Mouse (Mus musculus) gastrocnemius, postnatal 4 days (tissue): Measurements from ENCODE around the gene Ptpru. TPM values are rescaled to one million over a fixed set of nuclear protein-coding genes. Genes with fewer than 3 reads are reported as not detected.

Experiments
- DNase-seq, 2 experiments: peaks; one replicate each; pipeline ENCODE4 v3.0.0; 2021 to 2022; ENCODE audit warnings: low spot score in 2 of 2, mixed read lengths in 2 of 2
- long read RNA-seq, 2 experiments: library from polyadenylated mRNA; stranded (forward); transcript quantifications; one replicate each; pipeline ENCODE4 v2.0.0; 2021
- total RNA-seq, 2 experiments: library from RNA; stranded (reverse); gene quantifications; 2 replicates each; pipeline ENCODE4 v1.2.3; 2021

Gene Ptpru
- 1 to 10 TPM; 1.3 to 1.4 TPM for total RNA-seq
- long read RNA-seq, experiment 1: 0 reads
- long read RNA-seq, experiment 2, partial matches to known transcripts: 1 of 2 reads
- long read RNA-seq, experiment 2, other reads (novel, unspliced or antisense): 1 of 2 reads

DNA sequence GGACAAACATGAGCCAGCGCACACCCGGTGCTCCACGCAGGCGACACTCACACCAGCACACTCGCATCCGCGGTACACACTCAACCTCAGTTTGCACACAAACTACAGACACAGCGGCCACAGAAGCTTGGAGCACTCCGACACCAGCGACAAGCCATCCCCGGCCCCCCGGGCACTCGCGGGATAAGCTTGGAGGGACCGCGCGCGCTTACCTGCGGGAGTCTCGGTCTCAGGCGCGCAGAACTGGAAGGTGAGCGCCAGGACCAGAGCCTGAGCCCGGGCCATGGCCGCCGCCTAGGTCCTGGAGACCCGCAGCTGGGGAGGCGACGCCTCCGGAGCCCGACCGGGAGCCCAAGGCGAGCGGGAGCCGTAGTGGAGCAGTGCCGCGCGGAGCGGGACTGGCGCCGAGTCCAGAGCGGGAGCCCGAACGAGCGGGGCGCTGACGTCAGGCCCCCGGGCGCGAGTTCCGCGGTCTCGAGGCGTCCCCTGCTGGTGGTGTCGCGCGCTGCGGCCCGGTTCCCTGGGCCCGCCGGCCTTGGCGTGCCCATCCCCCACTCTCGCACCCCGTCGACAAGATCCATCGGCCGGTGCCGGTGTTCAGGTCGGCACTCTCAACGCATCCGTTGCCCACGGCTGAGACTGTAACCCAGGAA lies at the start of gene Ptpru:
Gene Ptpru, minus strand, starts transcription at position 417 of the 653 bp plus-strand sequence.
- peak; percentile 89 to 93 for DNase-seq

DNA sequence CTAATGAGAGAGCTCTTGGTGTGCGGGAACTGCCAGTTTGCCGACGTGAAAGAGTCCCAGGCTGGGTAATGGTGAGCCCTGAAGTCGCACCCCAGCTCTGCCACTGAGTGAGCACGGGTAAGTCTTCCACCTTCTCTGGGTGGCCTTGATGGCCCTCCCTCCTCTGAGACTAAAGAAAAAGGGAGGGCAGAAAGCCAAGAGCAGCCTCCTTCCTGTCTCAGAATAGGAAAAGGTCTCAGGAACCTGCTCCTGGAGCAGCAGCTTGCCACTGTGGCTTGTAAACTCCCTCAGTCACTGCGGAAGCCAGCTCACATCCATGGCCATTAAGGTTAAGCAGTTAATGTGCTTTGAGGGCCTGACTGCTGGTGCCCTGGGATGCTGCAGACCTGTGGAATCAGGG lies 47.3 kb upstream of the Ptpru start:
- DNase-seq: no peak

DNA sequence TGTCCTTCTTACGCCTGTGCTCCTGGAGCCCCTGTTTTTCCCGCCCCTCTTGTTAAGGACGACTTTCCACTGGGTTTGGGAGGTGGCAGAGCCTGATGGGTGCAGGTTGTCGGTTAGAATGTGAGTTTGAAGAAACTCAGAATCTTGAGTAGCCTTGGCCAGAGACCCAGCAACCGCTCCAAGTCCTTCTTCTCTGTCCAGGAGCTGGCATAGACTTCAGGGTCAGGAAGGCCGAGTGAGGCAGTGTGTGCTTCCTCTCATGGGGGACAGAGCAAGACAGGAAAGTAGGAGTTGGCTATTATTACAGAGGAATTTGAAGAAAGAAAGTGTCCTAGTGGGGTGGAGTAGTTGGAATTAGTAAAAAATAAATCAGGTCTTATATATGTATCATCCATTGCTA lies 45.5 kb upstream of the Ptpru start:
- no peak for DNase-seq

DNA sequence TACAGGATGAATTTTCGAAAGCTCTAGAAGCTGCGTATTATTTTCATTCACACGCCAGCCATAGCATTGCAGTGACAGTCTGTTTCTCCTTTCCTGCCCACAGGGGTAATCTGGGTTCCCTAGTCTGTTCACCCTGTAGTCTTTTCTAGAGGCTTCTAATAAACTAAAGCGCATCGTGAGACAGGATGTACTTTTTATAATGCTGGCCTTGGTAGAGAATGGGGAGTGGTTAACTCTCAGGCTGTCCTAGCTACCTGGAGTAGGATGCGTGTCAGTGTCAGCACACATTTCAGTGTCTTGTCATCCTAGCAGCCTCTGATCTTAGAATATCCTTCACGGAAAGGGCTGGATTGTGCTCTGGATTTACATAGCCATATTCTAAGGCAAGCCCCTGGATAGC lies 43.2 kb upstream of the Ptpru start:
- no peak for DNase-seq

DNA sequence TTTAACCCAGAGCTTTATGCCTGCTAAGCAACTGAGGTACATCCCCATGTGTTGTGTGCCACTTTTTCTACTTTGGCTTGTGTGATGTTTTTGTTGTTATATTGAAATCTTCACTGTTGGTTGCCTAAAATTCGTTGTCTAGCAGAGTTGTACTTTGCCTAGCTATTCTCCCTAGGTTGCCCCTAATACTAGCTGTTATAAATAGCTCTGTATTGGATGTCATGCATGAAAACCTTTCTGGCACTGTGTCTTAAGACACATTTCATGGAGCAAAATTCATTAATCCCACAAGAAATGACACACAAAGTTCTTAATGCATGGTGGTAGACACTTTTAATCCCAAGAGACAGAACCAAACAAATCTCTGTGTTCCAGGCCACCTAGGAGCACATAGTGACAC lies 41.6 kb upstream of the Ptpru start:
- no peak for DNase-seq

DNA sequence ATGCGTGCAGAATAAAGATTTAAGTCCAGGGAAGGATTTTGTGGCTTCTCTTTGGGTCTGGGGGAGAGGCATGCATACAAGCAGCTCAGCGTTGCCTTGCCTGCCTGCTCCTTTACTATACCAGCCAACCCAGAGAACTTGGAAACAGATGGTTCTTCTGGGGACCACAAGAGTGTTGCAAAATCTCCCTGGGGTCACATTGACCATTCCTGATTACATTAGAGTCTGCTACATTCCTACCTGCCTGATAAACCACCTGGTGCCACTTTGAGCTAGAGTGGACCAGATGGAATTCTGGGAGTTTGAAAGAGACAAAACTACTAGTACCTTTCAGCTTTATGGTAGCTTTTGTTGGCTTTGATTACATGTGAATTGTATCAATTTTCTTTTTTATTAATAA lies 38.7 kb upstream of the Ptpru start:
- DNase-seq: no peak

DNA sequence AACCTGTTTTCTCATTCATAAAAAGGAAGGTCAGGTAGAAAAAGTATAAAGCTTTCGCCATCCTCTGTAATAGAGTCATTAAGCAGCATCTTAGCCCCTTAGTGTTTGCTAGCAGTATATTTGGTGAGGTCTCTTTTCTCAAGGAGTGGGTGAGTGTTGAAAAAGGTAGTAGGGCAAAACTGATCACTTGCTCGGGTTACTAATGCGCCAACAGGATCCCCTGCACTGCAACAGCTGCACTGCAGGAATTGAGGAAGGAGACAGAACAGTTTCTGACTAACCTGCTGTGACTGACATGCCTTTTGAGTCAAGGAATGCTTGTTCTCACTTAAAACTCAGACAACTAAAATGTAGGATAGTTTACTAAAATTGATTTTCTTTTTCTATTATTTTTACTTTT lies 37.2 kb upstream of the Ptpru start:
- no peak for DNase-seq

DNA sequence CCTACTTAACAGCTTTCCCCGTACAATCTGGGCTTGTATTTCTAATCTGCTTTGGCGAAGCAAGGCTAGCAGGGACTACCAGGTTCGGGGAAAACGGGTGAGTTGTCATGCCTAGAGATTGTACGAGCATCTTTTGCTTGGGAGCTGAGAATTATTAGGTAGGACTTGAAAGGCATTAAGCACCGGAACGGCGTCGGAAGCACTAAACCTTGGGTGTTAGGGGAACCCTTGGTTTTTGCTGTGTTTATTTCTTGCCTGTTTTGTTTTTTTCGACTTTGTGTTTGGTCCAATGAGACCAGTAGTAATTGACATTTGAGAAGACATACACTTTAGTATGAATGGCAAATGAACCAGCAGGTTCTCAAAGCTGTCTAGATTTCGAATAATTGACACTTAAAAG lies 36.5 kb upstream of the Ptpru start:
- DNase-seq: no peak

DNA sequence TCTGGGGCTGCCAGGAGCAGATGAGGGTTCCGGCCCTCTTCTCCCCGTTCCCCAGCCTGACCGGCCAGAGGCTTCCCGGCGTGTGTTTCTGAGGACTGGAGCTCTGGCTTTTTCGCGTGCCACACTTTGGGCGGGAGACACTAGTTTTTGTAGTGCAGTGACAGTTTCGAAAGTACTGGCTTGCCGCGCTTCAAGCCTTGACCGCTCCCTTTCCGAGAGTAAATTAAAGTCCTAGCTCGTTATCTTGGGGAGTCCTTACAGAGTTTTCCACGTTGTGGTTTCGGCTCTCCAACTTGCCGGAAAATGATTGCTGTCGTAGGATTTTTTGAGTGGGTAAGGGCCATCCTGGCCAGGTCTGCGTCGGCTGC lies 36.1 kb upstream of the Ptpru start:
- no peak for DNase-seq

DNA sequence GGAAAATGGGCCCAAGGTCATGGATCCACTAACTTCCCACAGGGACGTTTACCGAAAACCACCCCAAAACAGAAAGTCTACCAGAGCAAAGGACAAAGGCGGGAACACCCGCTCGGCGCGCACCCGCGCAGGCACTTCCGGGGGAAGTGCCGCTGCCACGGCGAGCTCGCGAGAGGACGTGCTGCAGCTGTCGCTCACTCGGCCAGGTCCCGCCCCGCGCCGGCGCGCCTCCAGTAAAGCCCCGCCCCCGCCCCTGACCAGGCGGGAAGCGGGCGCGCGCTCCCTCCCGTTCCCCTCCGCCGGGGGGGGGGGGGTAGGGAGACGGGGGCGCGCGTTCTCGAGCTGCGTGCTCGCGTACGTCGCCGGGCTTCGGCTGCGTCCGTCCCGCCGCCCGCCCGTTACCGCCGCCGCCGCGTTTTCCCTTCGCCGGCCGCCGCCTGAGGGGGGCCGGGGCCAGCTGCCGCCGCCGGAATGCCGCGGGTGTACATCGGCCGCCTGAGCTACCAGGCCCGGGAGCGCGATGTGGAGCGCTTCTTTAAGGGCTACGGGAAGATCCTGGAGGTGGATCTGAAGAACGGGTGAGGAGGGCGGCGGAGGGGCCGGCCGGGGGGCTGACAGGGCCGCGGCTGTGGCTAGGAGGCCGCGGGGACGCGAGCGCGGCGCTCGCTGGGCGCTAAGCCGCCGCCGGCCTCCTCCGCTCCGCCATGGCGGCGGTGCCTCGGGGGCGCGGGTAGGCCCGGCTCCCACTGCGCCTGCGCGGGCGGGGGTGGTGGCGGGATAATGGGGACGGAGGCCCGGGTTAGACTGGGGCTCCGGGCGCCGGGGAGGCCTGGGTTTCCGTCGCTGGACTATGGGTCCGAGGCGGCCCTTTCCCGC lies 35.4 kb upstream of the Ptpru start, which contains the start of gene Srsf4:
Gene Srsf4, plus strand, starts transcription at position 325 of the 876 bp plus-strand sequence.
- peak; percentile 93 to 95 for DNase-seq

DNA sequence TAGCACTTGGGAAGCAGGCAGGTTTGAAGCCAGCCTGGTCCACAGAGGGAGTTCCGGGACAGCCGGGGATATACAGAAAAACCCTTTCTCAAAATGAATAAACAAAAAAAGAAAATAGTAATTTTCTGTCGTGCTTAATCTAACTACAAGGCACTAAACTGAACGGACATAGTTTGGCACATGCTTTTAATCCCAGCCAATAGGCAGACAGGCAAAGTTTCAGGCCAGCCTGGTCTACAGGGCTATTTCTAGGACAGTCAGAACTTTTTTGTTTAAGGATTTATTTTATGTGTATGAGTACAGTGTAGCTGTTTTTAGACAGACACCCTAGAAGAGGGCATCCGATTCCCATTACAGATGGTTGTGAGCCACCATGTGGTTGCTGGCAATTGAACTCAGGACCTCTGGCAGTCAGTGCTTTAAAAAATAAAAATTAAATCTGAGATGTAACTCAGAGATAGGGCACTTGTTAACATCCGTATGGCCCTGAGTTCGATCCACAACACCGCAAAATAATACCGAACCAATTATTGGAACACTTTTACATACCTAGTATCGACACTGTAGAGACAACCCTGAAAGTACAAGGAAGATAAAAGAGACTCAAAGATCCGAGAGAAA lies 34.7 kb upstream of the Ptpru start:
- no peak for DNase-seq

DNA sequence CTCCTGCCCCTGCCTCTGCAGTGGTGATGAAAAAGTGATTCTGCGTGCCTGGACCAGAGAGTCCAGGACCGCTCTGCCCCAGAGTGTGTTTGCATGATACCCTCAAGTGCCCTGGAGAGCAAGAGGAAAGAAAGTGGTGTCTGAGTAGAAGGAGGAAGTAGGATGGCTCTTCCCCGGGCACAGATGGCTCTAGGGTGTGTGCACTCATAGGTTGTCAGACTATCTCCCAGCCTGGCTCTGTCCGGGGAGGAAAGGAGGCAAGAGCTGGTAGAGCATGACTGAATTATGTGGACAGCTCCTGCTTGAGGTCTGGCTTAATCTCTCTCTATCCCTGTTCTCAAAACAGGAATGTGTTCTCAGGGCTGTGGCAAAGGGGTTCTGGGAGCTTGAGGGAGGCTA lies 23.3 kb upstream of the Ptpru start:
- no peak for DNase-seq

DNA sequence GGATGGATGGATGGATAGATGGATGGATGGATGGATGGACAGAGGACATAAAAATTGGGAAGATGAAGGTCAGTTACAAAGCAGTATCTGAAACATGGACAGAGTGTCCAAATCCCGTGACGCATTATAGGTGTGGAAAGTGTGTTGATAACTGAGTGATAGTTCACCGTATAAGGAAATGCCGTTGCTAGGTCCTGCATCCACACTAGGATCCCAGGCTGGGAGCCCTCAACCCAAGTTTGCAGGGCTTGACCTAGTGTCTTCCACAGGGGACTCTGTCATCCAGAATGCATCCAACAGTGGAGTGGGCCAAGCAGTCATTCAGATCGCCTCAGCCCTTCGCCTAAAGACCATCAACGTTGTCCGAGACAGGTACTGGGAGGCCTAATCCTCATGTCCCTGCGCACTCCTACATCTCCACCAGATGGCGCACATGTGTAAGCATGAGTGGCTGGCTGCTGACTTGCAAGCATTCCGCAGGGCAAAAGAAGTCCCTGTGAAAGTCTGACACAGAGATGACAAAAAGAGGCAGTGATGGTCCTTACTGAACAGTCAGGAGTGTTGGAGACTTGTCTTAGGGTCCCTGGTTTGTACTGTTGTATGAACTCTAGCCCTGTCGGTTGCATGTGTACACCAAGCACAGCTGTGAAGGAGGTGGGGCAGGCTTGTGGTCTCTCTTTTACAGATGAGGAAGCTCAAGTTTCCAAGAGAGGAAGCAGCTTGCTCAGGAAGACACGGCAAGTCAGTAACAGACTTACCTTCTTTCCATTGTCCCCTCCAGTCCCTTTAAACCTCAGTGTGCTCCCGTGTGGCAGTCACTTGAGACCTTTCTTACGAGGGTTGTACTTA lies 22.6 kb upstream of the Ptpru start:
- peak; percentile 50 to 80 for DNase-seq

DNA sequence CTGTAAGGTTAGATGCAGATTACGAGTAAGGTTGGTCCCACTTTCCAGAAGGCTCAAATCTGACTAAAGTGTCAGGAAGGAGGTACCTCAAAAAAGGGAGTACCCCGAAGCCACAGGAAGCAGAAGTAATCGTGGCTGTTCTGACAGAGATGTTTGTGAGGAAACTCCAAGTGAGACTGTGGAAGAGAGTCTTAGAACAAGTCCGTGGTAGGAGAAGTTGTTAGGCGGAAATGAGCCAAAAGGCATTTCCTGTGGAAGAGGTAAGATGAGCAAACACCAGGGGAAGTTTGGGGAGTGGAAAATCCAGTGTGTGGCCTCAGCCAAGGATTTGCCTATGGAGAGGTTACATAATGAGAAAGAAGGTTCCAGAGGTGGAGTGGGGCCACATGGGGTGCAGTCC lies 16.9 kb upstream of the Ptpru start:
- DNase-seq: no peak

DNA sequence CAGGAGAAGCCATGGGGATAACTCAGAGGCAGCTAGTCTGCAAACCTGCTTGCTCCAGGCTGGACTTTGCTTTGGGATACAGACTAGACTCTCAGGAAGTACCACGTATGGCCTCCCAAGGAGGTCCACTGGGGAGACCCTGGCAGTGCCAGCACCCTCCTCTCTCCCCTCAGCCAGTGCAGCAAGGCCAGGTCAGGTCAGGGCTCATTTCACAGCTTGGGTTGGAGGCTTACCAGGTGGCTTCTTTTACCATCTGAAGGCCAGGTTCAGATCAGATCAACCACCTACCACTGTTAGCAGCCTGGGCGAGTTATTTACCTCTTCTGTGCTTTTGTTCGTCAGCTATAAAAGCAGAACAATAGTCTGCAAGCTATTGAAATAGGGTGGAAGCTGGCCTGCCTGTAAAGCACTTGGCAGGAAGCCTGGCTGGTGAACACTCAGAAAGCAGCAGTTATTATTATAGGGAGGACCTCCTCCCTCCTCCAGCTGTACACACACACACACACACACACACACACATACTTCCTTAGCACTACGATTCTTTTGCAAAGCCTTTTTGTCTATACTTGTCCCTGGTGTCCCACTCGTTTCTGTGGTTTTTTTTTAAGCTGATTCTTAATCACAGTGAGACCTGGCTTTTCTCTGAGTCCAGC lies 12.0 kb upstream of the Ptpru start:
- DNase-seq: peak in 1 of 2 experiments; percentile 64

DNA sequence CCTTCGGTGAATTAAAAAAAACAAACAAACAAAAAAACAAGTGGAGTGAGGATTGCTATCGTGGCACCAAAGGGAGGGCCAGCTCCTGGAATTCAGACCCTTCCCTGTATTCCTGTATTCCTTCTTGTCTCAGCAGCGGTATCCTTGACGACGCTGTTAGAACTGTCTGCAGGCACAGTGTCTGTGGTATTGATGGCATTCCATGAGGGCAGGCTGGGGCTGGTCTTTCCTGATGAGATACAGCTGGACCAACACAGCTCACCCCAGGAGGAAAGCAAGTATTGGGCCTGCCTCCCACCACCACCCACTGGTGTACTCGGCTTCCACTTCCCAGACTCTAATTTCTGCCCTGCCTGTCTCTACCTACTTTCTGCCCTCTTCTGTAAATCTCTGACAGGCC lies 10.0 kb upstream of the Ptpru start:
- no peak for DNase-seq

DNA sequence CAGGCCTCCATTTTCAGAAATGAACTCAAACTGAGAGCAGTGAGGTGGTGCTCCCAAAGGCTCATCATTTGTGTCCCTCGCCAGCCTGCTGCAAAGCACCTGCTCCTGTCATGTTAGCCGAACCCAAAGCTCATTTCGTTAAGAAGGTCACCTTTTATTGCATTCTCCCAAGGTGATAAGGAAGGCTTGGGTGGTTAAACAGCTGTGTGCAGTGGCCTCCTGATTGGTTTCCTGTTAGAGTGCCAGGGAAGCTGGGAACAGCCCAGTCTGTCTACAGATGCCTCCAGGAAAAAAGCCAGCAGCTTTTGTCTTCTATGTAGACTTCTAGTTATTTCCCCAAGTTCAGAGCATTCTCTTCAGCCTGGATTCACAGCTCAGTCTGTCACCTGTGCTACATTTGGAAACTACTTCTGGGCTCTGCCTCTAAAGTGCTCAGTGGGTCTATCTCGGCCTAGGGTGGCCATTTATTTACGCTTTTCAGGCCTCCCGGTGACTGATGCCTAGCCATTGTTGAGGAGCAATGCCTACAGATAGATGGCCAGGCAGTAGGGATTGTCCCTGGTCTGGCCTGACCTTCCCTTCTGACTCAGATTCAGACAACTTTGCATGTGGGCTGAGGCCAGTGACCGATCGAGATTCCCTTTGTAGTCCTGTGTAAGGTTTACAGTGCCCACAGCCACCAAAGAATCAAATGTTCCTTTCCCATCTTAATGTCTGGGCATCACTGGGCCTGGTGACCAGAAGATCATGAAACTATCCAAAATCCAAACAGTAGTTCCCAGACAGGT lies 8.1 kb upstream of the Ptpru start:
- DNase-seq: no peak

DNA sequence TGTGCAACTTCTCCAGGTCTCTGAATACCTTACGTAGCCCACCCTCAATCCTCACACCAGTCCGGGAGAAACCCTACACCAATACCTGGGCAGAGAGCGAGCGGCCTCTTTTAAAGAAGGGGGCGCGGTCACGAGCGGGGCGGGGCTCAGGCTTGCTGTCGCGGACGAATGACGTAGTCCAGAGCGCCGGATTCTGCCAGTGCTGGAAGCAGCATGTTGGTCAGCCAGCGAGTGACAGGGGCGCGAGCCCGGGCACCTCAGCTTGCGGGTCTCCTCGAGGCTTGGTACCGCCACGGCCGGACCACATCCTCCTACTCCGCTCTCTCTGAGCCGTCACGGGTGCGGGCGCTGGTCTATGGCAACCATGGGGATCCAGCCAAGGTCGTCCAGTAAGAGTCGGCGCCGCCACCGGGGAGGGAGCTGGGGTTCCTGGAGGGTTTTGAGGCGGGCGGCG lies 5.2 kb upstream of the Ptpru start, which contains the start of gene Mecr:
Gene Mecr, plus strand, starts transcription at position 181 of the 454 bp plus-strand sequence.
- DNase-seq: peak; percentile 86 to 93

DNA sequence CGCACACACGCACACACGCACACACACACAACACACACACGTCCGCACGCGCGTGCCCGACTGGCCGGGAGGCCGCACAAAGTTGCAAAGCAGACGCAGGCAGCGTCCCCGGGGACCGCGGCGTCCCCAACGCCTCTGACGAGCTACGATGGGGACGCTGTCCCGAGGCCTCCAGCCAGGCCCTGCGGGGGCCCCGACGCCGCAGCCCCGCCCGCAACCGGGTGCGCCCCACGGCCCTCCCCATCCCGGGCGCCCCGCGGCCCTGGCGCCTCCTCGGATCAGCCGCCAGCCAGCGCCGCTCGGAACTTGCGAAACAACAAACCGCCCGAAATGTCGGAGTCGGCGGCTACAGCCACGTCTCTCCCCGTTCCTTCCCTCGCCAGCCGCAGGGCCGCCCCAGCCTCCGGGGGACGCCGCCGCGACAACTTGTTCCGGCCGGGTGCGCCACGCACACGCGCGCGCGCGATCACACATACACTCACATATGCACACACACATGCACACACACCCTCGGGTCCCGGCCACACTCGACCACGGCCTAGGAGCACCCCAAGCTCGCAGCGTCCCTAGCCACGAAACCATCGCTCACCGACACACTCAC lies 1.1 kb downstream of the Ptpru start:
- peak; percentile 30 to 42 for DNase-seq
